Mouse (Mus musculus): Measurements from ENCODE around the gene Kifc5b. TPM values are rescaled to one million over a fixed set of nuclear protein-coding genes. Genes with fewer than 3 reads are reported as not detected.

Gene Kifc5b
- polyA plus RNA-seq (2017; shearing (Covaris generic)) = 1 to 10 TPM; 2.8 to 3.2 TPM

DNA sequence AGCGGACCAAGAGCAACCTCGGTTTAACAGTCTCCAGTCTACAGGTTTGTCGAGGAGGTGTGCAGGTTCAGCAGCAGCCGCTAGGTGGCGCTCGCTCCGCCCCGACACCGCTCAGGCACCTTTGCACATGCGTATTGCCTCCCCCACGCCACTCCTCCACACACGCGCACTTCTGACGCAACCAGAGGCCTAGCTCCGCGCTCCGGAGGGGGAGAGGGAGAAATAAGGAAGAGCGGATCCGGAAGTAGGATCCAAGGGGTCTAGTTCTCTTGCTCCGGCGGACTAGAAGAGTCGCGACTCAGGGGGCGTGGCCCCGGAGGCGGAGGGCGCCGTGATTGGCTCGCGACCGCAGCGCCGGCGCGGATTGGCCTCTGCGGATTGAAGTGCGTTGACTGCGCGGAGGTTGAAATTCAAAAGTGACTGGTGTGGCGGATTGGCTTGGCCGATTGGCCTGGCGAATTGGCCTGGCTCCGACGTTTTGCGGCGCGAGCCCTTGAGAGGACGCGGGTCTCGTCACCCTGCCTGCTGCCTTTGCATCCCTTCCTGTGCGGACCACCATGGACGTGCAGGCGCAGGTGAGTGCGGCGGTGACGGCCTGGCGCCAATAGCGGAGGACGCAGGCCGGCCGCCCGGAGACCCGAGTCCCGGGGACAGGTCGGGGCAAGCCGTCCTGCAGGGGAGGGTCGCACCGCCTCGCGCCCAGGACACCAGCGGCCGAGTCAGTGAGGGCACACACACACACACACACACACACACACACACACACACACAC lies at the start of gene Kifc5b:
Gene Kifc5b (plus strand): TSS at position 381 of the 772 bp plus-strand sequence.

DNA sequence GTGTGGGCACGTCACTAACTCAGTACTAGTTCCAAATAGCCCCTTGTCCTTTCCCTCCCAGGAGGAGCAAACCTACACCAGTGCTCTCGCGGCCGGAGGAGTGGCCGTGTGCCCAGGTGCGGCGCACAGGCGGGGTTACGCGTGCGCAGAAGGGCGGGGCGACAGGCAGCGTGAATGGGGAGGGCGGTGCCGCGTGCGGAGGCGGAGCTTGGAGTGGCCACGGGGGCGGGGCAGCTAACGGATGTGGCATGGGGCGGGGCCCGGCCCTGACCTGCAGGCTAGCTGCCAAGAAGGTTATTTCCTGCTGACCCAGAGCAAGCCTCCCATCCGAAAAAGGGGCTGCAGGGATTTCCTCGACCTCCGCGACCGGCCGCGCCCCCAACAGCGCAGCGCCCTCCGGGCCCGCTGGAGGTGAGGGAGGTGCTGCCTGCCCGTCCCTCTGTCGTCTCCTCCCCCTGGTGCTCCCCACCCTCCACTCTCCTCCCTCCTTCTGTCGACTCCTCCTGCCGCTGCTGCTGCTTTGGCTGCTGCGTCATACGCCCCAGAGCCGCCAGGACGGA lies 16.0 kb downstream of the Kifc5b start, which contains the start of gene Phf1:
Gene Phf1 (plus strand): TSS at position 214 of the 560 bp plus-strand sequence.

DNA sequence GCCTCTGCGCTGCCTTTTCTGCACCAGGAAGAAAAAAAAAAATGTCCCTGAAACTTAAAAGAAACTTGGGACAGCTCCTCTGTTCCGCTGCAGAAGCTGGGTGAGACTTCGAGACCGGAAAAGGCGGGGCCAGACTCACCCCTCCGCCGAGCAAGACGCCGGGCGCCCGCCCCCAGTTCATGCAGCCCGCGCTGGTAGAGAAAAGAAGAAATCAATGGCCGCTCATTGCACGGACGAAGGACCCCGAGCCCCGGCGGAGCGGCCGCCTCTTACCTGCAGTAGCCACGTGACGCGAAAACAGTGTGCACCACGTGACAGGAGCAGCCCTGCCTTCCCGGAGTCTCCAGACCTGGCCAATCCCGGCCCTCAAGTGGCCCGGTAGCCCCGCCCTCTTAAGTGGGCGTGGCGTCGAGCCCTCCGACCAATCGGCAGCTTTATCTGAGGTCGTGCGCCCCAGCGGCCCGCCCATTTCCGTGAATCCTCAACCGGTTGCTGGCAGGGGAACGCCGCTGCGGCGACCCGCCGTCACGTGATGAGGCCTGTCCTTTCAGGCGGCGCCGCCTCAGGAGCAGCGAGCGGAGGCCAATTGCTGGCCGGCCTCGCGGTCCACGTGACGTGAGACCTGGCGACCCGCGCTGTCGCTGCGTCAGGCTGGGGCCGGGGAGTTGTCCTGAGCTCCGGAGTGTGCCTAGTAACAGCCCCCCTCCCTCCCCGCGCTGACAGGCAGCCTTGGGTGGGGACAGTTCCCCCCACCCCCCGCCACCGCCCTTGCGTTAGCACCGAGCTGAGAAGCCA lies 22.5 kb downstream of the Kifc5b start, which contains the start of gene Cuta:
Gene Cuta (minus strand): TSS at position 392 of the 795 bp plus-strand sequence.

DNA sequence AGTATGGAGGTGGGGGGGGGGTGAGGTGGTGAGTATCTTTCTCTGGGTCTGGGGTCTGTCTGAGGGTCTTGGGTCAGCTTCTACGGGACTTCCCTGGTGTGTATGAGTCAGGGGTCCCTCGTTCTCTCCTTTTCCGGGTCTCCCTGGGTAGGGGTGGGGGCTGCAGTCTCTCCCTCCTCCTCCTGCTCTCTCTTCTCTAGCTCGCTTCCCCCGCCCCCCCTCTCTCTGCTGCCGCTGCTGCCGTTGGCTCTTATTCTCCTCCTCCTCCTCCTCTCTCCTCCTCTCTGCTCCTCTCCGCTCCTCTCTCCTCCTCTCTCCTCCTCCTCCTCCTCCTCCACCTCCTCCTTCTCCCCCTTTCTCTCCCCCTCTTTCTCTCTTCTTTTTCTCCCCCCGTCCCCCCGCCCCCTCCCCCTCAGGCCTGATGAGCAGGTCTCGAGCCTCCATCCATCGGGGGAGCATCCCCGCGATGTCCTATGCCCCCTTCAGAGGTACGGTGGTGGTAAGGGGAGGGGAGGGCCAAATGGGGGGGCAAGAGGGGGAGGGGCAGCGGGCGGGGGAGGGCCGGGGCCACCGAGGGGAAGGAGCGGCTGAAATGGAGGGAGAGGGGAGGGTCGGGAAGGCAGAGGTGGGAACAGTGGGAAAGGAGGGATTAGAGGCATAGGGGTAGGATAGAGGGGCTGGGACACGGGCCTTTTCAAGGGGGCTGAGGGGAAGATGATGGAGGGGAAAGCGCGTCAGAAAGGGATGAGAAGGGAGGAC lies 24.3 kb downstream of the Kifc5b start, which contains the start of gene Syngap1:
Gene Syngap1 (plus strand): TSS at position 223 of the 759 bp plus-strand sequence.

DNA sequence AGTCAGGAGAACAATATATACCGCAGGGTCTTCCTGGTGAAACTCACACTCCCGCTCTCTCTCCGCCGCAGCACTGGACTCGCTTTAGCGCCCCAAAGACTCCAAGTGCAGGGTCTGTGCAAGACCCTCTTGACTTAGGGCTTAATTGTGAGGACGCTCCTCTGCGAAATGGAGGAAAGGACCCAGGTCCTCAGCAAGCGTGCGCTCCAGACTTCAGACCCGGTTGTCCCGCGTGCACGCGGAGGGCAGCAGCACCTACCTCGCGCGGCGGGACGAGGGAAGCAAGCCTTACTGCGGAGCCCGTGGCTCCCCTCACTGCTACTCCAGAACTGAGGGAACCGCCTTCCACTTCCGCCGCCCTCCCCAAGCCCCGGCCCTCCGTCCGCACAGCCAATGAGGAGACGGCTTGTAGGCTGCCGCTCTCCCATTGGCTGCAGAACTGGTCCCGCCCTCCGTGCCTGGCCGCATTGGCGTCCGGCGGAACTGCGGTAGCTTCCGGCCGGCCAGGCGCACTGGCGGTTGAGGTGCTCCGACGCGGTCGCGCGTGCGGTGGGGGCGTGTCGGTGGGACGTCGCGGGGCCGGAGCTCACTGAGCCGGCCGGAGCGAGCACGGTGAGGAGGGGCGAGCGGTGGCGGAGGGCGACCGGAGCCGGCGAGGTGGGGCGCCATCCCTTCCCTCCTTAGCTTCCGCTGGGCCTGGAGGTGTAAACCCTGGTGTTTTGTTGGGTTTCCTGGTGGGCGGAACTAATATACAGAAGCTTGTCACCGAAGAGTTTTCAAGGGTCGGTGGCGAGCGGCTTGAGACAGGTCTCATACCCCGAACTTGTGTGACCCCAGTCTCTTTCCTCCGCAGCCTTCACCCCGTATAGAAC lies 56.0 kb downstream of the Kifc5b start, which contains the start of gene Zbtb9:
Gene Zbtb9 (plus strand): TSS at position 465 of the 872 bp plus-strand sequence.

Other genes starting within 250 kb of the Kifc5b start
- gene Crebrf, start 201.4 kb upstream of the Kifc5b start, polyA plus RNA-seq (2017; shearing (Covaris generic)) = 10 to 100 TPM; 48.9 to 66.5 TPM
- gene Bnip1, start 136.0 kb upstream of the Kifc5b start, polyA plus RNA-seq (2017; shearing (Covaris generic)) = 10 to 100 TPM; 27.7 to 36.1 TPM
- gene Nkx2-5, start 72.1 kb upstream of the Kifc5b start, polyA plus RNA-seq (2017; shearing (Covaris generic)) = under 1 TPM in 1 of 2 experiments, not detected in 1; 0.43 TPM
- 100 to 1,000 TPM; 126 to 166 TPM for gene Phf1, start 16.0 kb downstream of the Kifc5b start, polyA plus RNA-seq (2017; shearing (Covaris generic))
- gene Cuta, start 22.5 kb downstream of the Kifc5b start, polyA plus RNA-seq (2017; shearing (Covaris generic)) = 100 to 1,000 TPM; 158 to 176 TPM
- 1 to 10 TPM in 1 of 2 experiments, under 1 TPM in 1; 0.10 to 2.4 TPM for gene Syngap1, start 24.2 kb downstream of the Kifc5b start, polyA plus RNA-seq (2017; shearing (Covaris generic))
- 10 to 100 TPM; 30.0 to 37.9 TPM for gene Zbtb9, start 56.1 kb downstream of the Kifc5b start, polyA plus RNA-seq (2017; shearing (Covaris generic))
- 1 to 10 TPM in 1 of 2 experiments, under 1 TPM in 1; 0.51 to 2.0 TPM for gene Bak1, start 111.9 kb downstream of the Kifc5b start, polyA plus RNA-seq (2017; shearing (Covaris generic))
- gene Itpr3, start 140.2 kb downstream of the Kifc5b start, polyA plus RNA-seq (2017; shearing (Covaris generic)) = 10 to 100 TPM; 16.5 to 26.6 TPM
- 10 to 100 TPM; 87.5 to 96.4 TPM for gene Uqcc2, start 216.8 kb downstream of the Kifc5b start, polyA plus RNA-seq (2017; shearing (Covaris generic))

Data from inflammation-experienced regulatory T-cells (primary cell).